Mouse (Mus musculus) embryo, embryonic 10 days (tissue): ENCODE results near the gene Nol7.

Experiments
- DNase-seq: peaks from one replicate; pipeline ENCODE4 v3.0.0-alpha.2; 2015; ENCODE audit warnings: low spot score

Nol7 gene

GRCm38 (mm10) chr13:43398297-43399080 lies at the start of gene Nol7:
Nol7 (plus strand) TSS chr13:43398390.
- DNase-seq: peak; percentile 95

- no peak for DNase-seq
Observed at GRCm38 (mm10) chr13:43349376-43349775, 48.8 kb upstream of the Nol7 start.

- no peak for DNase-seq
Observed at GRCm38 (mm10) chr13:43350489-43351169, 47.6 kb upstream of the Nol7 start.

GRCm38 (mm10) chr13:43353356-43353755 lies 44.8 kb upstream of the Nol7 start:
- DNase-seq: no peak

- no peak for DNase-seq
Observed at GRCm38 (mm10) chr13:43354362-43354761, 43.8 kb upstream of the Nol7 start.

- no peak for DNase-seq
Observed at GRCm38 (mm10) chr13:43356346-43357125, 41.7 kb upstream of the Nol7 start.

- no peak for DNase-seq
Observed at GRCm38 (mm10) chr13:43360534-43360933, 37.7 kb upstream of the Nol7 start.

GRCm38 (mm10) chr13:43362353-43362752 lies 35.8 kb upstream of the Nol7 start:
- no peak for DNase-seq

- peak; percentile 92 for DNase-seq
Observed at GRCm38 (mm10) chr13:43364985-43365824, 33.0 kb upstream of the Nol7 start, which contains the start of gene Sirt5. Sirt5 (plus strand) TSS chr13:43365496.

- no peak for DNase-seq
Observed at GRCm38 (mm10) chr13:43365825-43366184, 32.4 kb upstream of the Nol7 start.

GRCm38 (mm10) chr13:43370063-43370462 lies 28.1 kb upstream of the Nol7 start:
- DNase-seq: no peak

- no peak for DNase-seq
Observed at GRCm38 (mm10) chr13:43372892-43373291, 25.3 kb upstream of the Nol7 start.

GRCm38 (mm10) chr13:43374205-43374604 lies 24.0 kb upstream of the Nol7 start:
- DNase-seq: no peak

GRCm38 (mm10) chr13:43374918-43375432 lies 23.2 kb upstream of the Nol7 start:
- DNase-seq: no peak

- no peak for DNase-seq
Observed at GRCm38 (mm10) chr13:43379989-43380388, 18.2 kb upstream of the Nol7 start.

GRCm38 (mm10) chr13:43385321-43385720 lies 12.9 kb upstream of the Nol7 start:
- DNase-seq: no peak

GRCm38 (mm10) chr13:43397700-43398296 lies 392 bp upstream of the Nol7 start:
- no peak for DNase-seq

- no peak for DNase-seq
Observed at GRCm38 (mm10) chr13:43399576-43399975, 1.4 kb downstream of the Nol7 start.

GRCm38 (mm10) chr13:43412311-43412710 lies 14.1 kb downstream of the Nol7 start:
- no peak for DNase-seq

- DNase-seq: no peak
Observed at GRCm38 (mm10) chr13:43413611-43414010, 15.4 kb downstream of the Nol7 start.

GRCm38 (mm10) chr13:43415249-43415648 lies 17.1 kb downstream of the Nol7 start:
- DNase-seq: no peak
